Mouse (Mus musculus): ENCODE measurements at regions not wholly inside any gene's neighbourhood (a gene's known extent, or its start where the extent isn't known, plus 50 kb on each side); places are given as distances from the start of the nearest gene placed in this dataset.

DNA sequence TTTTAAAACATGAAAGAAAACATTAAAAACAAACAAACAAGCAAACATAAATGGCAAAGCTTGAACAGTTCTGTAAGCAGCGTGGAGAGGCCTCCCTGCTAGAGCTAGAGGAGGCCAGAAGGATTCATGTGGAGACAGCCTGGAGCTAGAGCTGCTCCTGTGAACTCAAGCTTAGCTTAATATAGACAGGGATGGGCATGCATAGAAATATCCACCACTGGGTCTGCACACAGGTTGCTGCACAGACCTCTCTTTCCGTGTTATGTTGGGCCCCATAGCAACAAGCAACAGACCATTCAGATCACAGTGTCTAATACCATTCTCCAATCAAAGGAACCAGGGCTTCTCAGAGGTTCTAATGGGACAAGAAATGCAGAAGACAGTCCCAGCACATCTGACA lies 122.9 kb upstream of the Magi3 start:
- DNase-seq (ENCODE audit: low spot score in 2 of 2) = no peak

DNA sequence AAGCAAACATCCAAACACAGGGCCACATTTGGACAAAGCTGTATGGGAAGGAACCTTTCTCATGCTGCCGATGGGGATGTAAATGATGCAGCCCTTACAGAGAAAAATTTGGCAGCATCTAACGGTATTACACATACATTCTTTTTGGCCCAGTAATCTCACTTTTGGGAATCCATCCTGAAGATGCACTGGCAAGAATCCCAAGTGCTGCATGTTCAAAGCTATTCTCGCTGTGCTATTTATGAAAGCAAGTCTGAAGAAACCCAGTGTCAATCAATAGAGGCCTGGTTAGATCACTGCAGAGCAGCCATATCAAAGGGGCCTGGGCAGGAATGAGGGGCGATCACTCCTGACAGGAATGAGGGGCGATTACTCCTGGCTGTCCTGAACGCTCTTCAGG lies 122.0 kb upstream of the Magi3 start:
- no peak for DNase-seq (ENCODE audit: low spot score in 2 of 2)

DNA sequence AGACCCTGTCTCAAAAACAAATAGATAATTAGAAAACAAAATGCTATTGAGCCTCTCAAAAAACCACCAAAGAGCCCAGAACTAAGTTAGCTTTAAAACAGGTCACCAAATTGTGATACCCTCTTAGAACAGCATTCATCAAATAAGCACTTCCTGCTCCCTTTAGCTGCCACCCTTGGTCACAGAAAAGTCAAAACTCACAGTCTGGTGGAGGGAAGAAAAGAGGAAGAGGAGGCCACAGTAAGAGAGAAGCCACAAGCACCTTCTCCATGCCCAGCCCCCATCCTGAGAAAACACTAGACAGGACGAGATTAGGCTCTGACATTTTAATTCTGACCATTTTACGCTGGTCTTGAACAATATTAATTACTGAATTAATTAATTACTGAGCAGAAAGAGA lies 120.2 kb upstream of the Magi3 start:
- no peak for DNase-seq (ENCODE audit: low spot score in 2 of 2)

DNA sequence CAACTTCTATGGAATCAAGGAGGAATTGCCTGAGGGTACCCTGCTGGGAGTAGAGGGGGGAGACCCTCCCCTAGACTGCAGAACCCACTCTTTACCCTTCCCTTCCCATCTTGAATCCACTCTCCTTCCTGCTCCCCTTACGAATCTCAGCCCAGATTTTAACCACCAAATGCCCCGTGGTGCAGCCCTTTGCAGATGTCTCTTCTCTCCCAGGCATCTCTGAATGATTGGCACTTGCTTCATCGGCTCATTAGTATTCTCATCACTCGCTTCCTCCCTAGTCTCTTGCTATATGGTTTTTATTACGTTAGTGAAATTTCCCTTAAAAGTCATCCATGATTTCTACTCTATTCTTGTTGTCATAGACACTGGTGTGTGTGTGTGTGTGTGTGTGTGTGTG lies 116.7 kb upstream of the Magi3 start:
- DNase-seq (ENCODE audit: low spot score in 2 of 2) = no peak

DNA sequence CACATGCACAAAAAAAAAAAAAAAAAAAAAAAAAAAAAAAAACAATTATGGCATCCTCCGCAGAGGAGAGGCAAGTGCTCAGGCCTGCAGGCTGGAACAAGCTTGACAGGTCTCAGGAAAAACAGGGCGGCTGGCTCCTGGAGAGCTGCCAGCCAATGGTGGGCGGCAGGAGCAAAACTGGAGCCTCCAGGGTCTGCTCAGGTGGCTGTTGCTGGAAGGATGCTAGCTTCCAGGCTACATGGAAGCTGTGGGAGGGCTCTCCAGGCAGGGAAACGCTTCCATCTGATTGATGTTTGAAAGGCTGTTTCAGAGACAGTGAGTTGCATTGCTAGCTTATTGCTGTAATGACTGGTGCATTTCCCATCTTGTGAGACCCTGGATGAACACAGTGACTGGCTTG lies 116.1 kb upstream of the Magi3 start:
- DNase-seq (ENCODE audit: low spot score in 2 of 2) = no peak

DNA sequence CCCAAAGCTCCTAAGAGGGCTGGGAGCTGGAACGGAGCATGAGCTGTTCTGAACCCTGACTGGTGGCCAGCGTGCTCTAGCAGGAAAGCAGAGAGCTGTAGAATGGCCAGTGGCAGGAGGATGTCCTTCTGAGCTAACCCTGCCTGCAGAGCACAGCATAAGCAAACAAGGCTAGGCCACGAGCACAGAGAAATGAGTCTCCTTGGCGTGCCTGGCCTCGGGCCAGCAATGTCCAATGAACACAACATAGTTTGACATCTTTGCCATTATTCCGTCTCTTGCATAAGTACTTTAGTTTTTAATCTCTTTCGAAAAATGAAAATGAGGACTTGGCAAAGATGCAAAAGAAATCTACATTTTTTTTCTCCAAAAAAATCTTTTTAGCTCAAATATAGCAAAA lies 114.6 kb upstream of the Magi3 start:
- DNase-seq (ENCODE audit: low spot score in 2 of 2) = no peak

DNA sequence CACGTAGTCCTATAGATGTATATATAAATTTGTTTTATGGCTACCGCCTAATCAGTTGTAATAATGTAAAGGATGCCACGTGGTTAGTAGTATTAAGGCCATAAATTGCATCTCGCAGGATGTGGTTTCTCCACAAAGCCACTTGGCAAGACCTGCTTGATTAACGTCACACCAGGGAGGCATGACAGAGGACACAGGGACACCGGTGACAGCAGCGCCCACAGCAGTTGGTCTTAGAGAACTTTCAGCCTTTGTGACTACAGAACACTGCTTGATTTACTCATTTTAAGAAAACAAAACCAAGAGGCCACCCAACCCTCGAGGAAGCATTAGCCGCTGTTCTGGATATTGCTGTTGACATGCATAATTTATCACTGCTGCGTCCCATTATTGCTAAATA lies 113.2 kb upstream of the Magi3 start:
- DNase-seq (ENCODE audit: low spot score in 2 of 2) = no peak

DNA sequence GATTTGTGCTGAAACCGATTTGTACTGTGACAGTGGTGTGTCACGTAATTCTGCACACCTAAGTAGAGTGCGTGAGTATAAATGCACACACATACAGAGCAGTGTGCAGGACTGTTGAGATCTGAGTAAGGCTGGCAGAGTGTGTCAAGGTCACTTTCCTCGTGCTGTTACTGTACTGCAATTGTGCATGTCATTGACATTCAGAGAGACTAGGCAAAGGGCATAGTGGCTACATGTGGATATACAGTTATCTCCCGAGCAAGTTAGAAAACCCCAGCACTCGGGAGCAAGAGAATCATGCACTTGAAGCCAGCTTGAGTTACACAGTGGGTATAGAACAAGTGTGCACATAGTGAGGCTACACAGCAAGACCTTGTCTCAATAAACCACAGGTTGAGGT lies 110.5 kb upstream of the Magi3 start:
- no peak for DNase-seq (ENCODE audit: low spot score in 2 of 2)

DNA sequence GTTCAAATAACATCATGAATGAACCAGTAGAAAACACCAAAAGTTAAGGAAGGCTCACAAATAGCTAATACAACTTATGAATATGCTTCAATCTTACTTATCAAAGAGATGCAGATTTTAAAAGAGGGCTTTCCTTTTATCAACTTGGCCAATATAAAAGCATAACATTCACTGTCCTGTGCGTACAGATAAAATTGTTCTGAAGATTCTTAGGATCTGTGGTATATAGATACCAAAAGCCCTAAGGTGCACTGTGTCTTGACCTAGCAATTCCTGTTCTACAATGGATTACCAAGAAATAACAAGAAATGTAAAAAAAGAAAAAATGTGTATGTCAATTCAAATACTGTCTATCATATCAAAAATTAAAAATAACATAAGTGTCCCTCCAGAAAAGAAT lies 107.7 kb upstream of the Magi3 start:
- no peak for DNase-seq (ENCODE audit: low spot score in 2 of 2)

DNA sequence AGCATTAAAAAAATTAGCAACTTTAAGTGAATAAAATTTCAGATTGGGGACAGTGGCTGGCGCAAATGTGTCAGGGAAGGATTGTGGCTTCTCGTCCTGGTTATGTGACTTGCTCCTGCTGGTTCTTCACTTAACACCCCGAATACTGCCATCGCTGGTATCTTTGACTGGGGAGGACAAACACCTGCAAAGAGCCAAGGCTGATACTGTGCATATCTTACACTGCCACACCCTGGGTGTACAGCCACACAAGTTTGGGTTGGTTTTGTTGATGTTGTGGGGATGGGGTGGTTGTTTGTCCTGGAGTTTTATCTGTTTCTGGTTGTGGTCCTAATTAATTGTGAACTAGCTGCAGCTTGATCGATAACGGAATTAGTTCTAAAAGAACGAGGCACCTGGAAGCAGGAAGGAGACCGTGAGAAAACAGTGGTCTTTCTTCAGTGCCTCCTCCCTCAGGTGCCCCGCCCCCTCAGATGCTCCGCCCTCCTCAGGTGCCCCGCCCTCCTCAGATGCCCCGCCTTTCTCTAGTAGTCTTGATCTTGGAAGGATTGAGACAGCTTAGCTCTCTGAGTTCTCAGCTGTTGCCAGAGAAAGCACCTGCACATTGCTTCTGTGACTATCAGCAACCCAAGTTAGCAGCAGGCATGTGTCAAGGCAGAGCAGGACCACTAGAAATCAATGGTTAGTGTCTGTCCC lies 107.0 kb upstream of the Magi3 start:
- no peak for DNase-seq (ENCODE audit: low spot score in 2 of 2)

DNA sequence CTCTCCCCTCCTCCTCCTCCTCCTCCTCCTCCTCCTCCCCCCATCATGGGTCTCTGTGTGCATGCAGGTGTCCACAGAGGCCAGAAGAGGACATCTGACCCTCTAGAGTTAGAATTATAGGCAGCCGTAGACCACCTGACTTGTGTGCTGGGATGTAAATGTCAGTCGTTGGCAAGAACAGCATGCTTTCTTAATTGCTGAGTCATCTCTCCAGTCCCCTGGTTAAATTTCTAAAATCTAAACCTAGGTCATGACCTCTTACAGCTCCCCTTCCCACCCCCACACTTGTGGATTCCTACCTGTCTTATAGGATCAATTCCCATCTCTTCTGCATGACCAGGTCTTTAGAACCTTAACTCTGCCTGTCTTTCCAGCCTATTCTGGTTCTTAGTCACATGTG lies 102.4 kb upstream of the Magi3 start:
- DNase-seq (ENCODE audit: low spot score in 2 of 2) = no peak

DNA sequence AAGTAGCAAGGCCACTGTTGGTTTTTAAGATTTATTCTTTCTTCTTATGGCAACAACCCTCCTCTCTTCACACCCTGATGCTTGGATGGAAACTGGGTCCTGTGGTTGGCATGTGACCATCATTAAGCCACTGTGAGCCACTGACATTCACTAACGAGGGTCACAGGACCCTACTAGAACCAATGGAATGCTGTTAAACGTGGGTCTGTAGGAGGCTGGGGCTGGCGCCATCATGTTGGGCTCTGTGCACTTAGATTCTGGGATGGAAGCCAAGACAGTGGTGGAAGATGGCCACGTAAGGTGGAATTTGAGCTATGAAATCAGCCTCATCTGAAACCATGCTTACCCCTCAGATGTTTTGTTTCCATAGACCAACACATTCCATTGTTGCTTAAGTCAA lies 100.2 kb upstream of the Magi3 start:
- no peak for DNase-seq (ENCODE audit: low spot score in 2 of 2)

DNA sequence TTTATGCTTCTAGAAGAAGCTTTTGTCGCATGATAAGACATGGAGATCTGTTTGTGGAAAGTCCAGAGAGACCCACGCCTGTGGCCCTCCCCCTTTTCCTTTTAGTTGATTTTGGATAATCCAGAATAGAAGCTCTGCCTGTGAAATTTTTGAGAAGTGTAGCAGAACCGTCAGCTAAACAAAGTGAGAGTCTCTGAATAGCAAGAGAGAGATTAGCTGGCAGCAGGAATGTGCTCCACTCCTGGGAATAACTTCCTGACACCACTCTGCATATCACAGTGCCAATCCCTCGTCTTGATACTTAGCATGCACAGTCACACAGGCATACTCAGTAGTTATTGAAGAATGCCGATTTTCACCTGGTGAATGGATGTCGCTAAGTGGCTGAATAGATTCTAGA lies 99.2 kb upstream of the Magi3 start:
- no peak for DNase-seq (ENCODE audit: low spot score in 2 of 2)

DNA sequence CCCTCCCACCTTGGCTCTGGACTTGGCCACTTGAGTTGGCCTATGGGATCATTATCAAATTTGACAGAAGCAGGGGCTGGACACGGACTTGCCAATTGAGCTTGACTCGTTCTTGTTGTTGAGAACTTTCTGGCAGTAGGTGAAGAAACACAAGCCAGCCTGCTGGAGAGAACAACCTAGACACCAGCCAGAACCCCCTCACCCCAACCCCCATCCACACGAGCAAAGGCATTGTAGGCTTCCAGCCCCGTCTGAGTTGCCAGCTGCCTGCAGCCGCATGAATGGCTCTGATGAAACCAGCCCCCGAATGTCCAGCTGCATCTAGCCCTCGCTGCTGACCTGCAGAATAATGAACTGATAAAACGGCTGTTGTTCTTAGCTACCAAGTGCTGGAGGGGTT lies 98.7 kb upstream of the Magi3 start:
- DNase-seq (ENCODE audit: low spot score in 2 of 2) = no peak

DNA sequence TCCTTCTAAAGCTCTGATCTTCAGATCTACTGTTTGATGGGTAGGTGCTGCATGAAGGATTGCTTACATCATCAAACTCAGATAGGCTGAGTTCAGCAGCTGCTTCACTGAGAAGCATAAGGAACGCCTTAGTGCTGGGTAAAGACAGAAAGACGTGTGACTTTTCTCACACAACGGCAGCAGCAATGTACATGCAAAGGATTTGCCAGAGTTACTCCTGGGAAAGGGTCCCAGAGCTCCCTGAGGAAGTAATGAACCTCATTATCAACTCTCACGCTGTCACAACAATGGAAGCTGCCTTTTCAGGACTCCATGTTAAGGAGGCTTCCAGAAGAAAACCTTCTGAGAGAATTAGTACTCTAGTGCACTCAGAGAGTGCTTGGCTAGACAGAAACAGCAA lies 97.4 kb upstream of the Magi3 start:
- DNase-seq (ENCODE audit: low spot score in 2 of 2) = no peak

DNA sequence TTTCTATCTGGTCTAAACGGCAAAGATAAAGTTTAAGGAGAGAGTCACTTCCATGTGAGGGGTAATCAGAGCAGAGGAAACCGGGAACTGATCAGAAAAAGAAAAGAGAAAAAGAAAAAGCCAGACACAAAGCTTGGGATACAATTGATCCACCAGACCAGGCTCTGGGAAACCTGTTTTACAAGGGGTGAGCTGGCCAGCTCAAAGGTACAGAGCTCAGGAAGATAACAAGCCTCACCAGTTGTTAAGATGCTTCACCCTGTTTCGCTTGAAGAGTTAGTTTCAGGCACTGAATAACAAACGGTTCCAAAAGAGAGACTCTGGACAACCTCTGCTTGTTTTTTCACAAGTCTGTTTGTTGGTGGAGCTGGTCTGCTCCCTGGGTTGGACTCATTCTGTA lies 92.9 kb upstream of the Magi3 start:
- DNase-seq (ENCODE audit: low spot score in 2 of 2) = no peak

DNA sequence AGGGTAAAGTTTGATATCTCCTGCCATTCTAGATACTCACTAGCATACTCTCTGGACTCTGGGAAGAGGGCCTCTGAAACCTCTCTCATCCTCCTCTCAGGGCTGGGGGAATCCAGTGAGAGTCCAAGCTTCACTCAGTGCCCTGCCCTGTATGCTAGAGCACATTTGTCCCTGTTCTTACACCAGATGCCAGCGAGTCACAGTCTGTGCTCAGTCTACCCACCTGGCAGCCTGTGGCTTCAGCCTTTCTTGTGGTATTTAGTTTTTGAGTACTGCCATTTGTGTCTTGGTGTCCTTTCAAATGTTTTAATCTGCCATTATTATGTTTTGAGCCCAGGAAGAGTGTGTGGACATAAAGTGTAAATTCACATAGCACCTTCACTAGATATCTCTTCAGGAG lies 86.8 kb upstream of the Magi3 start:
- DNase-seq (ENCODE audit: low spot score in 2 of 2) = no peak

DNA sequence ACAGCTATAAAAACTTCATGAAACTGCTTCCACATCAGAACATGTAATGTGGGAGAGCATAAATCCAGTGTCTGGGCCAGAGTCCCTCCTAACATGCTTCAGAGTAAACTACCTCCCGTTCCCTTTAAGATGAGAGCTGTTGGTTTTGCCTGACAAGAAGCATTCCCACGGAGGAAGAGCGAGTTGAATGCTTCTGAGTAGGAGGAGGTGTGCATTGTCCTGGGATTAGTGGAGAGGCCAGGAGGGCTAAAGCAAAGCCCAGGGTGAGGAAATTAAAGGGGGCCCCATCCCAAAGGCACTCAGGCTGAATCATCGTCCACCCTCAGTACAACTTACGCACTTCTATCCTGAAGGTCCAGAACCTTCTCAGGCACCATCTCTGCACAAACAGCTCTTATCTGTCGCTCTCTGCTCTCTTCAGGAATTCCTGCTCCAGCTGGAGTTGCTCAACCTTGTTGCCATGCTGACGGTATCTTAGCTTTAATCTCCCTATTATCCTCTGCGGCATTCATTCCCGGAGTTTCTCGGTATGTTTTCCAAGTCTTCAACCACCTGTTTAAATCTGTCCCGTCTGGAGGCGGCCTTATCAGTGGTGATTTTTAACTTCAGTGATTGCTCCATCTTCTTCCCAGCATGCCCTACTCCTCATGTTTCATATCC lies 85.9 kb upstream of the Magi3 start:
- no peak for DNase-seq (ENCODE audit: low spot score in 2 of 2)

DNA sequence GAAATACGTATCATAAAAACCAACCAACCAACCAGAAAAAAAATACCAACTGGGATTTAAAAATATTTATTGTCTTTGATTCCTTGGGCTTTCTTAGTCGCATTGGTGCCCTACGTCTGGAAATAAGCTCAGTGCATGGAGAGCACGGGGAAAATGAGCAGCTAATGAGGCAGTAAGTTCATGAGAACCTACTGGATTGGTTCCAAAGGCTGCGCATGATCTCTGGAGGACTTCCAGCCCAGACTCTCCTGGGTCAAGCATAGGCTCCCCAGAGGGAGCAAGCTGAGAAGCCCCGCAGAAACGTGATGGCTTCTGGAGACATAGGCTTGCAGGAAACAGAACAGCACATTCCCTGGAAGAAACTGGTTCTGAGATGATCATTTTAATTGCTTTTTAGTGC lies 83.4 kb upstream of the Magi3 start:
- DNase-seq (ENCODE audit: low spot score in 2 of 2) = no peak

DNA sequence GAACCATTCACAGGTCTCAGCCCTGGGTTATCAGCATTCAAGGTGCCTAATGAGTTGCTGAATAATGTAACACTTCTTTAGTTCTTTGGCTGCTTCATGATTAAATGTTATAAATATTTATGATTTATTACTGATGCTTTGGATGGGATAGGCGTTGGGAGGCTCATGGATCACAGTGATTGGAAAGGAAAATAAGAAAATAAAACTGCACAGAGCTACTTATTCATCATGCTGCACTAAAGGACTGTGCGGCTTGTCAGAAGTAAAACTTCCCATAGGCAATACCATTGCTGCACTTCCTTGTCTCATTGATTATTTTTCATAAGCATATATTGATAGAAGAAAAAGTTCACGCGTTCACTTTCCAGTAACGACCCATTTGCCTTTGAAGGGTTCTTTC lies 80.0 kb upstream of the Magi3 start:
- no peak for DNase-seq (ENCODE audit: low spot score in 2 of 2)

DNA sequence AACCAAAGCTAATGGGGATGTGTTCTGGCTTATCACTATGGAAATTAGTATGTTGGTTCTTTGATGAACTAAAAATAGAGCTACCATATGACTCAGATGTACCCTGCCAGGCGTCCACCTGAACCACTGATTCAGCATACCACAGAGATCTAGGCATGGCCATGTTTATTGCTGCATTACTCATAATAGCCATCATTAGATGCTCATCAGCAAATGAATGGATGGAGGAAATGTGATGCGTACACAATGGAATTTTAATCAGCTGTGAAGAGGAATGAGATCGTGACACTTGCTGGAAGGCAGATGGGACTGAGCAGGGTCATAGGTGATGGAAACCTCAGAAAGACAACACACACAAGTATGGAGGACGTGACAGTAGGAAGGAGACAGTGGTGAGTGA lies 78.7 kb upstream of the Magi3 start:
- no peak for DNase-seq (ENCODE audit: low spot score in 2 of 2)

DNA sequence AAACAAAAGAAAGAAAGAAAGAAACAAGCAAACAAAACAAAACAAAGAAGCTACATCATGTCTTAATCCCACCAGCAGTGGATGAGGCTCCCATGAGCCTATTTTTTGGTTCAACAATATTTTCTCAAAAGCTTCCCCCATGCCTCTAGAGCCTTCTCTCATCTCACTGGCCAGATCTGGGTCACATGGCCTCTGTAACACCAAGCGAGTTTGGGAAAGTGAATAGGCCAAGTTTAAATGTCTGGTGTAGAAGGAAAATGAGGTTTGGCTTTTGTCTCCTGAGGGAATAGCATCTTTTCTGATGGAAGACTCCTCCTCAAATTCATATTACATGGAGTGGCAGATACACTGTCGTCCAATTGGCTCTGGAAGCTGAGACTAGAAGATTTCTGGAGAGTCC lies 78.2 kb upstream of the Magi3 start:
- DNase-seq (ENCODE audit: low spot score in 2 of 2) = no peak

DNA sequence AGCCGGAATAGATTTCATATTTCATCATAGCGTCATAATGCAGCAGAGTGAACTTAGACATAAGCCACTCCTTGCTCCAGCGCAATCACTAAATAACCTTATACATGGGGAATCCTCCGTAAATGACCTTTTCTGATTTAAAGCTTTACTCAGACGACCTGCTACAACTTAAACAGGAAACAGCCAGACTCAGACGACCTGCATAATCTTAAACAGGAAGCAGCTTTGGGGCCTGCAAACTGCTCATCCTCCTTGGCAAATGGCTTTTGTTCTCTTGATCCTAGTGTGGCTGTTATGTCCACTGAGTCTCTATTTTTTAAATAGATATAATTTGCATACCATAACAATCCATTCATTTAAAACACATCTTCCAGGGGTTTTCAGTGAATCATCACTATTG lies 76.9 kb upstream of the Magi3 start:
- no peak for DNase-seq (ENCODE audit: low spot score in 2 of 2)

DNA sequence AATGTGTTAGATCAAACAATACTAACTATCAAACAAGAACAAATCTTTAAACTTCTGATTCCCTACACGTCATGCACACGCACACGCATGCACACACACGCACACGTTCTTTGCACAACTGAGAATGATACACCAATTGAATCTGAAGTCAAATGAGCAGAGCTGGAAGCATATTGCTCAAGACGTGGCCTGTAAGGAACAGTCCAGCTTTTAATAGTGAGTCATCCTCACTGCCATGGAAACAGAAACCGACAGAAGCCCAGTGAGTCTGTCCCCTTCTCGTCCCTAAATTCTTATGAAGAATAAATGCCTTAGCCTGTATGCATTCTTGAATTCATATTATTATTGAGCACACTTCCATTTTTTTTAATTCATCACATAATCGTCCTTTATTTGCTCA lies 75.7 kb upstream of the Magi3 start:
- DNase-seq (ENCODE audit: low spot score in 2 of 2) = no peak

All from urinary bladder, adult 18-20 months (tissue).